Mouse (Mus musculus) fat pad, adult 2 months (tissue): ENCODE measurements around the gene Aff1.

Experiments used
- DNase-seq: peaks from one replicate; pipeline ENCODE4 v3.0.0-alpha.2; 2011; ENCODE audit warnings: low read depth, low spot score; ENCODE audit errors: extremely low read depth

Aff1 gene

DNA sequence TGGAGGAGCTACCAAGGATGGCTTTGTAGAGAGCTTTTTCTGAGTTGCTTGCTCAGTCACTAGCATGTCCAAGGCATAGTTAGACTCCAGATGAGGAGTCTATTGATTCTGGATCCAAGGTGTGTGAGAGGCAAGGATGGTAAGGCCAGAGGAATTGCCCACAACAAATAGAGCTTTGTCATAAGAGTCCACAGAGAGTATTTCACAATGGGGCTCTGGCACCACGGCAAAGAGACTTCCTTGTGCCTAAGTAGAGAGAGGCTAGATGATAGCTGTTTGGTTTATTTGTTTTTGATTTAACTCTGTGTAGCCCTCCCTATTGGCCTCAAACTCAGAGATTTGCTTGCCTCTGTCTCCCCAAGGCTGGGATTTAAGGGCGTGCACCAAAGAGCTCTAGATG is 54.9 kb downstream of the Aff1 start:
- no peak for DNase-seq

DNA sequence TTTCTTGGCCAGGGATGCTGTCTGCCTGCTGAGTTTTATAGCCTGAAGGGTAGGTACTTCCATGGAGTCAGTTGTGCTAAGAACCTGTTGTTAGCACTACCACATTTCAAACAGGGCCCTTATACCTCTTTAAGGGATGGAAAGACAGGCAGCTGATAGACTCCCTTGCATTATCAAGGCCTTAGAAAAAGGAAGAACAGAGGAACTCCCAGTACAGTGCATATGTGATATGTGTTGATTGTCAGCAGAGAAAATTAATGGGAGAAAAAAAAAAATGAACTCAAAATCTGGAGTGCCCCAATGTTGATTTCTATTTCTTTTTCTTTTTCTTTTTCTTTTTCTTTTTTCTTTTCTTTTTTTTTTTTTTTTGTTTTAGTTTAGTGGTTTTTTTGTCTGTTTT is 56.2 kb downstream of the Aff1 start:
- no peak for DNase-seq

DNA sequence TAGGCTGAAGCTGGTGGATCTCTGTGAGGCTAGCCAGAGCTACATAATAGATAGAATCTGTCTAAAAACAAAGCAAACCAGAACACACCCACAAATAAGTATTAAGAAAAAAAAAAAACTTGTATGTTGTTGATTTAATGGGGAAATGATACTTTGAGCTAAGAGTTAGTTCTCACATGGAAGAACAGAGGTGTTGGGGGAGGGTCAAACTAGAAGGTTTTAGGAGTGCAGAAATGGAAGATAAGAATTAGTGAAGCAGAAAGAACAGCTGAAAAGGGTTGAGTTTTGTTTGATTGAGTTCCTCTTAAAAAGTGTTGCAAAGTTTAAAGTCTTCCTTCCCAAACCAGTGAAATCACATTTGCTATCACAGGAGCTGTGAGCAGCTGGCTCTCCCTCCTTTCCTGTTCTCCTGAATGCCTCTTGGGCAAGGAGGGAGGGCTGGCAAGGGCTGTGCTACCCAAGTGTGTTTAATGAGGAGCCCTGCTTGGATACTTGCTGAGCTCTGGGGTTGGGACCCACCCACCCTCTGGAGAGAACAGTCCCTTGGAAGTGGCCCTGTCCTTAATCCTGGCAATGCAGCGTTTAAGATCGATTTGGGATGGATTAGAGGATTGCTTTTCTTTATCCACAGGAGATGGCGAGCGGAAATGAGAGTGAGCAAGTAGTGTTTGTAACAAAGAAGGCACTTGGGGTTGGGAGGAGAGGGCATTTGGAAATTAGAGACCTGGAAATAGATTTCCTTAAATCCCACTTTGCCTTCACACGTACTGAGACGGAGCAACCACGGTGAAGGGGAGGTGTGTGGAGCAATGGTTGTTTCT is 57.5 kb downstream of the Aff1 start:
- DNase-seq, result no peak

DNA sequence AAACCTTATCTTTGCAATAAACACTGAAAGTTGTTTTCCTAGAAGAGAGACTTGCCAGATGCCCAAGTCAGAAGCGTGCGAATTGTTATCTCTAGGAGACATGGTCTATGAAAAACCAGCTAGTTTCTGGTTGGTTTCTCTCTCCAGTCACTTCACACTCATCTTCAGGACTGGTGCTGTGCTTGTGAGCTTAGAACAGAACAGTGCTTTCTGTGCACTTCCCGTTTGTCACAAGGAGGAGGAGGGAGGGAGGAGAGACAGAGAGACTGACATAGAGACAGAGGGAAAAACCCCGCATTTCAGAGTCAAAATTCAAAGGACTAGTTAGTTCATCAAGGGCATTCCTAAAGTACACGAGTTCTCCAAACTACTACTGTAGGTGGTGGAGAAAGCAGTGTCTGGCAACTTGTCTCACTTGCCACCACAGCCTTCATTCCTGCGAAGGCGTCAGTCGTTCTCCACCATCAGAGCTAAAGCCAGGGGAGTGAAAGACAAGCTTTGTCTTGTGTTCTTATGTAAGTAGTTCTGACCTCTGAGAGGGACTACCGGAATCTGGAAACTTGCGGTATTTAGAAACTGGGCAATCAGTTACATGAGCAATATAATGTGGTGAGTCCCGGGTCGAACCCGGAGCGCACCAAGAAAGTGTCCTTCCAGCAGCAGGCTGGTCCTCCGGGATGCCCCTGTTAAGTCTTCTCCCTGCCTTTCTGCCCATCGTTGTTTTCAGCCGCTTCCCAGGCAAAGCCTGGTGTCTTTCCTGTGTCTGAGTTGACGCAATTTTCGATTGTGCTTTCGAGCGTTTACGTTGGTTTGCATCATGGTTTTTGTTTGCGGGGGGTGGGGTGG is 60.7 kb downstream of the Aff1 start:
- no peak for DNase-seq

DNA sequence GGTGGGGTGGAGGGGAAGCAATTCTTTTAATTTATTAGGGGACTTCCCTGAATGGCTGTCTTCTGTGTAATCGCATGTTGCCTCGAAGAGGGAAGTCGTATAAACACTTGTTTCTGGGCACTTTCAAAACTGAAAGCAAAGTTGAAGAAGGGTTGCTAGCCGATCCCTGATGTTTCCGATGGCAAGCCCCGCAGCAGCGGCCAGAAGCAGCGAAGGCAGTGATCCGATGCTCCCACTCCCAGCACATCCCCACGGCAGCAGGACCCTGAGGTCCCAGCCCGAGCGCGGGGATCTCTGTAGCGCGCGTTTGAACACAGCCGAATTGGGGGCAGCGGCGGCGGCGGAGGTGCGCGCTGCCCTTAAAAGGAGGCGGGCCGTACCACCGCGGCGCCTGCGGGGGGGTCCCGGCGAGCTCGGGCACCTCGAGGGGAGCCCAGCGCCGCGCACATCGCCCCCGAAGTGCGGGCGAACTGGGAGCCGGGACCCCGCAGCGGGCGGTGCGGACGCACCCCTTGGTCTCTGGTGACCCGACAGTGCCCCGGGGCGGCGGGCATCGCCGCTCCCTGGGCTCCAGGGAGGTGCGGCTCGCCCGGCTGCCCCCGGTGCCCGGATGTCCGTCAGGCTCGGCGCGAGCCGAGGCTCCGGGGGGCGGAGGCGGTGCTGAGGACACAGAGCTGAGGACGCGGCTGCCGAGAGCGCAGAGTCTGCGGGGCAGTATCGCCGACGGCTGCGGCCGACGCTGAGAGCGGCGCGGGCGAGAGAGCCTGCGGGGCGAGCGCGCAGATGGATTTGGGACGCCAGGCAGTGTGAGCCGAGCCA is 61.5 kb downstream of the Aff1 start:
- no peak for DNase-seq

DNA sequence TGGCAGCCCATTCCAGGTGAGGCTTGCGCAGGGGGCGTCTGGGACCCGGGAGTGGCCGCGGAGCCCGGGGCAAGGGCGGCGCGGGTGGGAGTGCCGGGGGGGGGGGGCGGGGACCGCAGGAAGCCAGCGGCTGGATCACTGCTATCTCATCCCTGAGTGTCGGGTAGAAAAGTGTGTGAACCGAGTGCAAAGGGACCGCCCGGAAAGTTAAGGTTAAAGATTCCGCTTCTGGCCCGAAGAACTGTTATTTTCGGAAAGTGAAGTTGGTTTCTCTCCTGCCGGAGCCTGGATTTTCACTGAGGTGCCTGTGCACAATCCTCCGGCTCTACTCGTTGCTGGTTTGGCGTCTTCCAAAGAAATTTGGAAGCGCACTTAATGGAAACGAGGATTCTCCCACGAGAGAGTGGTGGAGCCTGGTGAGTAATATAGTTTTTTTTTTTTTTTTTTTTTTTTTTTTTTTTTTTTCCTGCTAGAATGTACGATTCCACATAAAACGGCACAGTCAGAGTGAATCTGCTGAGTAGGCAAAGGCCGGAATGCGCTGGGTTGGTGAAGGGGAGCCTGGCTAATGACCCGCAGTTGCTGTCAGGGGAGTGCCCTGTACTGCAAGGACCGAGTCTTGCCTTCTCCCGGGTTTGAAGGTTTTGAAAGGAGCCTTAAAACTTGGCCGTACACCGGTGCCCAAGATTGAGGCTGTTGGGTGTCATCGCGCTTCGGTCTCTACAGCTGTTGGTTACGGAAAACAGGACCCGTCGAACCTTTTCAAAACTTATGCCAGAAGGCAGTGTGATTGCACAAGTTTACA is 62.4 kb downstream of the Aff1 start:
- DNase-seq, result no peak

DNA sequence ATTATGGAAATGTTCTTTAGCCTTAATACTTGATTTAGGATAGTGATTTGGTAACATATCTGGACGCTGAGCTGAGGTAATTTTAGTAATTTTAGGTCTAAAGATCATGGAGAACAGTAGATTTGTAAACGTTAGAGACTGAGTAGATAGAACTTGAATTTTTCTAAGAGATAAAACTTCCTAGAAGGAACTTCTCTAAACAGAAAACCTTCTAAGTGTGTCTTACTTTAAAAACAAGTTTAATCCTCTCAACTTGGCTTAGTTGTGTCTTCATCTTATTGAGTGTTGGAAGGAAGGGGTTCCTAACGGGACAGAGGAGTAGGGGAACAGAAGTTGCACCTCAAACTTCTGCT is 62.9 kb downstream of the Aff1 start:
- no peak for DNase-seq

DNA sequence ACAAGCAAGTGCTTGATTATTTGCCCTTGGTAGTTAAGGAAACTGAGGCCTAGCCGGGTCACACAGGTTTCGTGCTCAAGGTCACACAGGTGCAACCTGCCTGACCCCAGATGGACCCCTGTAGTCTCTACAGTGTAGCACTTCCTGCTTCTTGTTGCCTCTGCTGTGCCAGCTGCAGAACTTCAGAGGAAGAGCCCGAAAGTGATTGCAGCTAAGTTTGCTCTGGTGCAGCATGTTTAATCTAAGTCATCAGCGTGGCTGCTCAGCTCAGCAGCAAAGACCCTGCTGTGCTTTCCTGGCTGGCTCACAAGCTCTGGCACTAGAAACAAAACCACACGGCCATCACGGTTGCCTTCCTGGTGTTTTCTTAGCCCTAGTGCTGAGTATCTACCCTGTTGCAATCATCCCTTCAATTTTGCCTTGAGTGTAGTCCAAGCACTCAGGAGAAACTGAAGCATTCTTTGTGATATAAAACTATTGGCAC is 64.1 kb downstream of the Aff1 start:
- no peak for DNase-seq

DNA sequence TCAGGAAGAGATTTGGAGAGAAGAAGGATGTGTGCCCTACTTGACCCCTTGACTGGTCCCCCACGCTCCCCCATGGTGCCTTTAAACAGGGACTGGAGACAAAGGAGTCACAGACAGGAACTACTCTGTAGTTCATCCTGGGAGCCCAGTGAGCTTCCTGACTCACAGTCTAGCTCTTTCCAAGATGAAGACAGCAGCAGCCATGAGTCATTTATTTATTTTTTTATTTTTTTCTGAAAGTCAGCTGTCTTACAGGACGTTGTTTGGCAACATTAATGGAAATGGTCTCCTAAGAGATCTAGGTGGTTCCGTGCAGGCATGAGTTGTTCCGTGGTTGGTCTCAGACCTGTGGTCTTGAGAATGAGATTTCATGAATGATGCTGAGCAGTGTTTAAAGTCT is 66.3 kb downstream of the Aff1 start:
- DNase-seq, result no peak

DNA sequence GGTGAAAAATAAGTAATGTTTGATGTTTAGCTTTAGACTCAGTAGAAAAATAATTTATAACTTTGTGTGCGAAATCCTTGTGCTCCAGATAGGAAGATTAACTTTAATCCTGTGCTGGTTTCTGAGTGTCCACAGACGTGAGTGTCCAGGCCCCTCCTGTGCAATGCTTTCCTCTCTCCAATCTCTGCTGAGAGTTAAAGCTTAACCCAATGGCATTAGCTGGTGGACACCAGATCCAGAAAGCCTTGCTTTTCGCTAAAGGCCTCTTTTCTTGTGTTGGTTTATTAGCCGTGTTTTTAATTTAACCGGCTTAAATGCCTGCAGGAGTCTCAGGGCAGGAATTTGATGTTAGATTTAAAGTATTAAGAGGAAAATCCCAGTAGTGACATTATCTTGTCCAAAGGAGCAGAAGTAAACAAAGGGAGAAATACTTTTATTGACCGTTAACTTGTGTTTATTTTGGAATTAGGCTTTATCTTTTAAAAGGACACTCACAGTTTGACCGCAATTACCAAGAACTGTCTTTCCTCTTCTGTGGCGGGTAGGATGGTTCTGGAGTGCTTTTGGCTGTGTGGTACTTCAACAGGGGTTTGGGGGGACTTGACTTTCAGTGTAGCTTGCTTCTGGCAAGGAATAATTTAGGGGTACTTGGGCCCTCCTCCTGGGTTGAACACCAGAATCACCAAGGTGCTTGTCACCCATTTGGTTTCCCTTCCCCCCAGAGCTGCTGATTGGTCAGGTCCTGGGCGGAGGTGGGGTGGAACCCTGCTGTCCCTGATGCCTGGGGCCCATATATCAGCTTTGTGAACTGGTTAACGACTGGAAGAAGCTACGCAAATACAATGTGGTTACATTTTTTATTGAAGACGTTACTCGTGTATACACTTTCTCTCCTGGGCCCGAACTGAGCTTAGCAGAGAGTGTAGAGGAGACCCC is 67.6 kb downstream of the Aff1 start:
- no peak for DNase-seq

DNA sequence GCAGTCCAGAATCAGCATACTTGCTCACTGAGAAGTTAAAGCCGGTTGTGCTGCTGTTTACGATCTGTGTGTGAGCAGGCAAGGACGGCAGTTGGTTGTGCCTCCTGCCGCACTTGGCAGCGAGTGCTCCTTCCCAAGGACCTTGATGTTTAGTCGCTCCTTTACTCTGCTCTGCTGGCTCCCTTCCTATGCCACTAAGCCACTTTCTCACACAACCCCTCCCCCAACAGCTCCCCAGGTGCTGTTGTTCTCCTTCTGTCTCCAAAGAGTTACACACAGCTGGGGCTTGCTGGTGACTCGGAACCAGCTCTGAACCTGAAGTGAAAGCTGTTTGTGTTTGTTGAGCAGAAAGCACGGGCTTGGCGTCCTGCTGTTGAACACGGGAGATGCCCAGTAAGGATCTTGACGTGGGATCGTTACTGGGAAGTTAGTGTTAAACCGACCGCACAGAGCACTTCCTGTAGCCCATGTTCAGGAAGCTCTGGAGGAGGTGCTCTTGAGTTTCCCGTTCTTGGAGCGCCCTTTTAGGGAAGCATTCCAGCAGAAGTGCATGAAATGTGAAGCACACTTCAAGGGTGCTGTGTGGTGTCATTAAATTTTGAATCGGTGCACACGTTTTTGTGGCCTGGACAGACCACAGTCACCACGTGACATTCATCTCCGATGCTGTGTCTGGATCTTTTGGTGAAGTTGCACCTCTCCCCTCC is 68.4 kb downstream of the Aff1 start:
- DNase-seq, result no peak

DNA sequence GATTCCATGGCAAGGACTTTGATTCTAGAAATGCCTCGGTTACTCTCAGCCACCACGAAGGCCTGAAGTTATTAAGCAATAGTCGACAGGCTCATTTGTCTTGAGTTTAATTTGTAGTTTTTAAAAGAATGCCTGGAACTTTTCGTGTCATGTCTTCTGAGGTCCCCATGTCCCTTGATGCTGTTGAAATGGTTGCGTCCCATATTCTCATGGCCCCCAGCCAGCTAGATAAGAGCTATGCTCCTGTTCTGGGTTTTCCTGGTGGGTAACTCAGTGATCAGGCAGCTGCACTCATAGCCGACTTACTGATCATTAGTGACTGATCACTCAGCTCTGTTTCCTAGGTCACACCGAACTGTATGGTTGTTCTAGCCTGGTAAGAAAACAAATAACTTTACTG is 69.6 kb downstream of the Aff1 start:
- no peak for DNase-seq

DNA sequence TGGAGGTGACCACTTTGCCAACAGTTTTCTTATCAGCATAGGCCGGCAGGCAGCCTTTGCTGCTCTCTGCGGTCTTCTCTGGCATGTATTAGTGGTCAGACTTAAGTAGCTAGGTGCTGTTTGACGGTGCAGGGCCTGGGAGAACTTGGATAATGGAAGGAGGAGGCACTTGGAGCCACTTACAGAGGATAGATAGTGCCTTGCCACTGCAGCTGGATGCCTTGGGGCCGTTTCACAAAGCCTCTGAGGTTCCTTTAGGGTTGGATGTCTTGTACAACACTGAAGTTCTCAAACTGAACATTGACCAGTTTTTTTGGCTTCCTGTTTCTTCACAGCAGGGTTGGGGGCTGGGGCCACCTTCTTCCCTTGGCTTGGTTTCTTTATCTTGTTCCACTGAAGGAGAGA is 70.7 kb downstream of the Aff1 start:
- no peak for DNase-seq

DNA sequence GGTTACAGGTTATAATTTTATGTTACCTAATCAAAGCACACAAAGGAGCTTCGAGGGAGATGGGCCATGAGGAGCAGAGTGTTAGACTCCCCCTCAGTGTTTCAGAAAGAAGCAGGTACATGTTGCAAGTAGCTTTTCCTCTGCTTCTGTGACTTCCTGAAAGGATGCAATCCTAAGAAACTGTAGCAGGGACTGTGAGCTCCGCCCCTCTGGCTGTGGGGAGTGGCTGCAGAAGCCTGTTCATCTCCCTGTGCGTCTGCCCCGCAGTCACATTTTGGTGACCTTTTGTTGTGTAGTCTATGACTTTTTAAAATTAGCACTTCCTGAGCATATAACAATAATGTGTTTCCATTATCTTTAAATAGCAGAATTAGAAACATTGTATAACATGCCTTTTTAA is 73.2 kb downstream of the Aff1 start:
- DNase-seq, result no peak

DNA sequence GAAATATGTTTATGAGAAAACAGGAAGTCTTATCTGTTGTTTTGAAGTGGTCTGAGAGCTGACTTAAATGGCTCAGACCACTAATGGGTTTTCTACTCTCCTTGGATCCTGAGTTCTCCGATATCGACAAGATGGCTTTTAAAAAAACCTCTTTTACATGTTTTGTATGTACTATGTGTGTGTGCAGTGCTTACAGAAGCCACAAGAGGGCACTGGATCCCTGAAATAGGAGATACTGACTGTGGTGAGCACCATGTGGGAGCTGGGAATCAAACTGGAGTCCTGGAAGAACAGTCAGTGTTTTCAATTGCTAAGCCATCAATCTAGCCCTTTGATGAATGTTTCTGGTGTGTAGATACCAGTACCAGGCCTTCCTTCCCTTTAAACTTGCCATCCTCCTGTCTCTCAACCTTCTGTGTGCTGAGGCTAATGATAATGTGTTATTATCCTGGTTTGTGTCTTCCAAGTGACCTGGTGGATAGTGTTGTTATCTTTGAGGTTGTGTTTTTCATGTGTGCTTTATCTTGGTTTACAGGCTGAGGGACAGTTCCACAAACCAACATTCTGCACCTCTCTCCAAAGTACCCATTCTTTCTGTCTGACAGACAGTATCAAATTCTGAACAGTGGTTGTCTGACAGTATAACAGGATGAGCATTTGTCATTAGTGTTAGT is 73.7 kb downstream of the Aff1 start:
- DNase-seq, result no peak

DNA sequence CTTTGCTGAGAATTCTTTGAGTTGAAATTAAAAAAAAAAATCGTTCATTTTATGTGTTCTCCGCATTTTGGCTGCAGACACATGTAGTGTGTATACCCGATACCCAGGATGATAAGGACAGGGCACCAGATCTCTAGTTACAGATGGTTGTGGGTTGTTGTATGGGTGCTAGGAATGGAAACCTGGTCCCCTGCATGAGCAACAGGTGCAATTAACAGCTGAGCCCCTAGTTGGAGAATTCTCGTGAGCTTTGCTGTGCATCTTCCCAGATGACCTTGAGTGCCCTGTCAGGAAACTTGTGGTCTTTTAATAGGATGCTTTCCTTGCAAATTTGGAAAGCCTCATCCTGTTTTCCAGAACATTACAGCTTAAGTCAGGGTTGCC is 74.2 kb downstream of the Aff1 start:
- no peak for DNase-seq

DNA sequence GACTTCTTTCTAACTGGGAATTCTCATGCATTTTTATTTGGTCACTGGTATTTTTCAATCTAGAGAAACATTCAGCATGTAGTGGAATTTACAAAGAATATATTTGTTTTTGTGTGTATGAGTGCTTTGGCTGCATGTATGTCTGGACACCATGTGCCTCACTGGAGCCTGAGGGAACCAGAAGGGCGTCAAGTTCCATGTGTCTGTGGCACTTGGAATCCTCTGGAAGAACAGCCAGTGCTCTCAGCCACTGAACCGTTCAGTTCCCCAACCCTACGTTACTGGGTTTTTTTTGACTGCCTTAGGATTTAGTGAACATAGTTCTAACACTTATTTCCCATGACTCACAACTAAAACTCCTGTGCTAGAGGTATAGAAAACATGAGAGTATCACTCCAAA is 76.8 kb downstream of the Aff1 start:
- no peak for DNase-seq

DNA sequence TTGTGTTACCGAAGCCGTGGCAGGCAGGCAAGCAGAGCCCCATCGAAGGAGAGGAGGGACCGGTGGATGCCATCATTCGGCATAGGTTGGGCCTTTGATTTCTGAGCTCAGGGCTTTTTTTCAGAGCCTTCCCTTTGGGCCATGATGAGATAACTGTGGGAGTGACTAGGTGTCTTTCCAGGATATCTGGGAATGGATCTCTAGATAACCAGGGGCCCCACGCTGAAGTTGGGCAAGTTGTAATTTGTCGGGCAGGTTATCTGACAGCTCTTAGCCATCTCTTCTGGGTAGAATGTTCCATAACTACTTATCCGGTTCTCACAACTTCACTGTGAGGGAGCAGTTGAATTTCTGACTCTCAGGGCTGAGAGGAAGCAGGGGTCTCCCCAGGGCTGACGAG is 77.5 kb downstream of the Aff1 start:
- no peak for DNase-seq
